ENCODE assay signal across 32 mouse cellular contexts in genomic region chr12:40315146-40315545, GRCm38 (mm10).
"Had no signal": no experiment of that assay in that cellular context is flagged by ENCODE, and none has a peak within 500 bp of the region (broad histone marks: within the 10 kb centered on the region; RNA-seq: fewer than 3 reads in every experiment).

No protein-coding gene starts in this region.

- H3K4me1 ChIP-seq: limb, embryonic 10.5 days; limb, embryonic 12.5 days; limb, embryonic 13.5 days; limb, embryonic 15.5 days; liver, embryonic 12.5 days; liver, embryonic 13.5 days; liver, embryonic 15.5 days; lung, embryonic 15.5 days; megakaryocyte, embryonic 14.5 days; midbrain, embryonic 10.5 days; midbrain, embryonic 12.5 days; midbrain, embryonic 13.5 days; midbrain, embryonic 15.5 days; neural tube, embryonic 12.5 days had no signal

- H3K9me3 ChIP-seq: limb, embryonic 10.5 days; limb, embryonic 12.5 days; limb, embryonic 15.5 days; liver, embryonic 12.5 days; liver, embryonic 13.5 days; liver, embryonic 15.5 days; lung, embryonic 15.5 days; midbrain, embryonic 10.5 days; midbrain, embryonic 12.5 days; midbrain, embryonic 13.5 days; midbrain, embryonic 15.5 days; neural tube, embryonic 12.5 days had no signal

- H3K4me2 ChIP-seq: limb, embryonic 12.5 days; limb, embryonic 13.5 days; limb, embryonic 15.5 days; liver, embryonic 11.5 days; liver, embryonic 12.5 days; liver, embryonic 13.5 days; liver, embryonic 15.5 days; lung, embryonic 14.5 days; lung, embryonic 15.5 days; midbrain, embryonic 11.5 days; midbrain, embryonic 12.5 days; midbrain, embryonic 13.5 days; midbrain, embryonic 15.5 days; neural tube, embryonic 12.5 days had no signal

- H3K9ac ChIP-seq: limb, embryonic 12.5 days; limb, embryonic 13.5 days; limb, embryonic 15.5 days; liver, embryonic 12.5 days; liver, embryonic 13.5 days; liver, embryonic 14.5 days; liver, embryonic 15.5 days; liver, postnatal 0 days; lung, embryonic 14.5 days; lung, embryonic 15.5 days; midbrain, embryonic 12.5 days; midbrain, embryonic 13.5 days; midbrain, embryonic 15.5 days; neural tube, embryonic 12.5 days had no signal

- DNase-seq: left cerebral cortex, postnatal 4 days; liver; liver, embryonic 13.5 days; liver, postnatal 0 days; lung, adult 18-20 months; lung, adult 2 months; lung, embryonic 14.5 days; lung, postnatal 10 days; lung, postnatal 14 days; lung, postnatal 36 days; lung, postnatal 4 days; midbrain, embryonic 14.5 days had no signal

- H3K27ac ChIP-seq: limb, embryonic 10.5 days; limb, embryonic 12.5 days; limb, embryonic 13.5 days; limb, embryonic 15.5 days; liver, embryonic 12.5 days; liver, embryonic 13.5 days; liver, embryonic 14.5 days; liver, embryonic 15.5 days; lung, embryonic 15.5 days; macrophage; midbrain, embryonic 10.5 days; midbrain, embryonic 12.5 days; midbrain, embryonic 13.5 days; midbrain, embryonic 15.5 days; neural tube, embryonic 12.5 days had no signal

- H3K4me3 ChIP-seq: limb, embryonic 10.5 days; limb, embryonic 12.5 days; limb, embryonic 13.5 days; limb, embryonic 15.5 days; liver, embryonic 12.5 days; liver, embryonic 13.5 days; liver, embryonic 15.5 days; lung, embryonic 15.5 days; megakaryocyte, embryonic 14.5 days; midbrain, embryonic 10.5 days; midbrain, embryonic 12.5 days; midbrain, embryonic 13.5 days; midbrain, embryonic 15.5 days; myocyte; neural tube, embryonic 12.5 days had no signal

- H3K27me3 ChIP-seq: limb, embryonic 12.5 days; limb, embryonic 13.5 days; limb, embryonic 15.5 days; liver, embryonic 12.5 days; liver, embryonic 13.5 days; liver, embryonic 15.5 days; lung, embryonic 15.5 days; megakaryocyte, embryonic 14.5 days; midbrain, embryonic 12.5 days; midbrain, embryonic 13.5 days; midbrain, embryonic 15.5 days; neural tube, embryonic 12.5 days had no signal

- H3K36me3 ChIP-seq: limb, embryonic 10.5 days; liver, embryonic 12.5 days; liver, embryonic 13.5 days; liver, embryonic 15.5 days; lung, embryonic 15.5 days; midbrain, embryonic 10.5 days; midbrain, embryonic 12.5 days; midbrain, embryonic 15.5 days had no signal

- ATAC-seq: liver, embryonic 12.5 days; liver, postnatal 0 days; lung, postnatal 0 days; midbrain, embryonic 13.5 days; midbrain, embryonic 15.5 days; midbrain, embryonic 16.5 days had no signal
